Mouse (Mus musculus) megakaryocyte-erythroid progenitor cell, adult 5-6 weeks (primary cell): ENCODE measurements around the gene Tpcn1. TPM values are rescaled to one million over a fixed set of nuclear protein-coding genes. Genes with fewer than 3 reads are reported as not detected.
A peak's percentile ranks its signal among the peaks of the same experiment; 100 is the strongest.

Source experiments
- ATAC-seq: replicated peaks from 2 replicates; pipeline ENCODE4 v1.8.0; 2016; ENCODE audit warnings: mild to moderate bottlenecking, inconsistent platforms; ENCODE audit not compliant: severe bottlenecking, poor library complexity, low FRiP score, low TSS enrichment
- total RNA-seq, 2 experiments: library from RNA; stranded (forward) in 1 of 2; stranded (reverse) in 1 of 2; fragments of 200-1000, 215-1000 nt in 1 of 2; fragments of >200 nt in 1 of 2; fragmentation: Nextera tagmentation in 1 of 2; gene quantifications; 2 replicates each; pipeline ENCODE4 v1.2.3; 2014 to 2017

The Tpcn1 gene
- total RNA-seq, 2 experiments from 2014 or later = 19.1 to 84.7 TPM

- no peak for ATAC-seq
Observed at GRCm38 (mm10) chr5:120611416-120611815, 22.9 kb upstream of the Tpcn1 start.

- ATAC-seq = no peak
Observed at GRCm38 (mm10) chr5:120610906-120611305, 22.4 kb upstream of the Tpcn1 start.

DNA sequence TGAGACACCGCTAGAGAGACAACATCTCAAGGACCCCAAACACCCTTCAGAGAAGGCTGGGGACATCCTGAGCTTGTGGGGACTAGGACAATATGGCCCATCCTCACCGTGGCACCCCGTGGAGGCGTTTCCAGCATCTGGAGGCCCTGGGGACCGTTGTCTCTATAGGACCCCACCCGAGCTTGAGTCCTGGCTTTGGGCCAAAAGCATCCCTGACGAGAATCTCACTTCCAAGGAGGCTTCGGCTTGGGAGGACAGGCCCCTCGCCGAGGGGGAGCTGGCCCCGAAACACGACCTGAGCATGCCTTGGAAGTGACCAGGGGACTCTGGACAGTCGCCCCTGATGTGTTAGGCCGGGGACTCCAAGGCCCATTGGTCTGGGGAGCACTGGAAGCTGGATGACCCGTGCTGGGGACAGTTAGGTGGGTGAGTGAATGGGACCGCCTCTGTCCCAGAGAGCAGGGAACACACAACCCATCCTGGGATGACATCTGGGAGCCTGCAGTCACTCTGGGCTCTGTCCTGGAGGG lies 20.8 kb upstream of the Tpcn1 start:
- no peak for ATAC-seq

DNA sequence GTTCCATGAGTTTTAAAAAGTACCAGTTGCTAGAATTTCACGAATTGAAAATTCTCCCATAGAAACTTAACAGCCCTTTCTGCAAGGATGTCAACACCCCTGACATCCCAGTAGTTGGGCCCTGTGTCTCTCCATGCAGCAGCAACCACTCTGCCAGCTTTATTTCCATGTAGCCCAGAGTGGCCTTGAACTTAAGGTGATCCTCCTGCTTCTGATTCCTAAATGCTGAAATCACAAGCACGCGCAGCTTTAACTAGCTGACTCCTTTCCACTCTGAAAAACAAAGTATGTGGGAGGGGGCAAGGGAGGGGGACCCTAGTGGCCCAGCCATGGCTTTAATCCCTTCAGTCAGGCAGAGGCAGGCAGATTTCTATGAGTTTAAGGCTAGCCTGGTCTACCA lies 18.9 kb upstream of the Tpcn1 start:
- no peak for ATAC-seq

DNA sequence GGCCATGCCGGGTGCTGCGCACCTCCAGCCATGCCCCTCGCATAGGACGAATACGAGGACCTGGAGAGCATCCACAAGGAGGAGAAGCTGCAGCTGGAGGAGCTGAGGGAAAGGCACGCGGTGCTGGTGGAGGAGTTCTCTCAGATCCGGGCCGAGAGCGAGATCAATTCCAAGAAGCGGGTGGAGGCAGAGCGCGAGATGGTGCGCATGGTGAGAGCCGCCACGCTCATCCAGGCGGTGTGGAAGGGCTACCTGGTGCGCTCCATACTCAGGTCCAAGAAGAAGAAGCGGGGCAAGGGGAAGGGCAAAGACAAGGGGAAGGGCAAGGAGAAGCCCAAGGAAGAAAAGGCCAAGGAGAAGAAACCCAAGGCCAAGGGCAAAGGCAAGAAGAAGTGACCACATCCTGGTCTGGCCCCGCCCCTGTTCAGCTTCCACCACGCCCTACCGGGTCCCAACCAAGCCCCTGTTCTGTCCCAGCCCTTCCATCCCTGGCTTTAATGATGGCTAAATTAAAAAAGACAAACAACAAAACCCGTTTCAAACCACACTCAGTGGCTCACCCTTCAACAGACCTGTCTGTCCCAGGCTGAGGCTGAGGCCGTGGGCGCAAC lies 18.2 kb upstream of the Tpcn1 start:
- no peak for ATAC-seq

DNA sequence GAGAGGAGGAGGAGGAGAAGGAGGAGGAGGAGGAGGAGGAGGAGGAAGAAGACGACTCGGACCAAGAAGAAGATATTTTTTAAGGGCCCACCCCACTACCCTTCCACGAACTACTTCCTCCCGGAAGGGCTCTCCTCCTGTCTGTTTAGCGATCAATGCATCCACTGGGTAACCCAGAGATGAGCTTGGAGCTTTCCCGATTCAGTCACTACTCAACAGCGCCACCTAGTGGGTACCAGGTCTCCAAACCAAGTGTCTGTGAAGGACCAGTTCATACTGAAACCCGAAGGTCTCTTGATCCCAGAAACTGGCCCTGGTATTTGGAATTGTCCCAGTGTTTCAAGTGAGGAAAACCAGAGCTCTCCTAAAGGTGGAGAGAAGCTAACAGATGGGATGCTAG lies 17.2 kb upstream of the Tpcn1 start:
- ATAC-seq = peak; percentile 60

- ATAC-seq = no peak
Observed at GRCm38 (mm10) chr5:120605241-120605661, 16.8 kb upstream of the Tpcn1 start.

- ATAC-seq = no peak
Observed at GRCm38 (mm10) chr5:120604839-120605238, 16.4 kb upstream of the Tpcn1 start.

DNA sequence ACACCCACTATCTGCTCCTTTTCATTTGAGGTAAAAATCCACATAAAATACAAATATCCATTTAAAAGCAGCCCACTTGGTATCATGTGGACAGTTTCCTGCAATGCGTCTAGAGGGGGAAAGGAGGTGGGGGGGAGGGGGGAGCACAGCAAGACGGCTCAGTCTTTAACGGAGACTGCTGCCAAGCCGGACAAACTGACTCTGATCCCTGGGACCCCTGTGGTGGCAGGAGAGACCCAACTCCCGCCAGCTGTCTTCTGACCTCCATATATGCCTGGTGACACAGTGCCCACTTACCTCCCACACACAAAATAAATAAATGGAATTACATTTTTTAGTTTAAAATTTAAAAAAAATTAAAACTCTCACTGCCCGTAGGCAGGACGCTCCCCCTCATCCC lies 15.0 kb upstream of the Tpcn1 start:
- no peak for ATAC-seq

DNA sequence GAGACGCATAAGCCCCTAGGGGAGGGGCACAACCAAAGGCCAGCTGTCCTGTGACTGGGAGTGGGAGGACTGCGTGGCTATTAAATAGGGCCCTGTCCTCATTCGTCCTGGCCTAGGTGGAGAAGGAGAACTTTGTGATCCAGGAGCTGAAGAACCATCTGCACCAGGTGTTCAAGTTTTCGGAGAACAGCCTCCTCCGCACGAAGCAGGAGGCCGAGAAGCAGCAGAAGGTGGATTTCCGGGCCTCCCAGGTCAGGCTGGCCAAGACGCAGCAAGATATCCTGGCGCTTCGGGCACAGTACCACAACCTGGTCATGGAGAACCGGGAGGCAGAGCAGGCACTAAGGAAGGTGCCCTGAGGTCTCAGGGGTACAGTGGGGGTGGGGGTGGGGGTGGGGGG lies 13.7 kb upstream of the Tpcn1 start:
- ATAC-seq = no peak

DNA sequence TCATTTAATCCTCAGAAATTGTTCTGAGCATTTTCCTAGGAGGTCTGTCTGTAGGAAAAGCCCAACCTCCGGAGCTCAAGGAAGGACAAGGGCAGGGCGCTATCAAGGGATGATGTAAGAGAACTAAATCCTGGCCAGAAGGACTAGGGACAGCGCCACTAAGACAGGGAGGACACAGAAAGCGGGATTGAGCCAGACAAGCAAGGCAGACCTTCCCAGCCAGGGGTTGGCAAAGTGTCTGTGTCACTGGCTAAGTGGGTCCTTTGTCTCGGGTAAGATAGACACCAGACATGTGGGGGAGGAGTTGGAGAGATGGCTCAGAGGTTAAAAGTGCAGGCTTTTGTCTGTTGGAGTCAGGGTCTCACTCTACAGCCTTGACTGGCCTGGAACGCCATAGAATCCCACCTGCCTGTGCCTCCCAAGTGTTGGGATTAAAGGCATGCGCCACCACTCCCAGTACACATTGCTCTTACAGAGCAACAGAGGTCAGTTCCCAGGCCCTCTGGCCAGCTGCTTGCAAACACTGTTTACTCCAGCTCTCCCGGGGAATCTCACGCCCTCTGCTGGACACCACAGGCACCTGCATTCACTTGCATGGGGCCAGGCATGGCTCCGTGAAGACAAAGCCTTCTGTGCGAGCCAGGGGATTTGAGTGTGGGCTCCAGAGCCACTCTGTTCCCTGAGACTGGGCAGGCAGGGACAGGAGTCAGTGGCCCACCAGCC lies 12.6 kb upstream of the Tpcn1 start:
- peak; percentile 24; the same call in 1 of the 2 replicates for ATAC-seq

DNA sequence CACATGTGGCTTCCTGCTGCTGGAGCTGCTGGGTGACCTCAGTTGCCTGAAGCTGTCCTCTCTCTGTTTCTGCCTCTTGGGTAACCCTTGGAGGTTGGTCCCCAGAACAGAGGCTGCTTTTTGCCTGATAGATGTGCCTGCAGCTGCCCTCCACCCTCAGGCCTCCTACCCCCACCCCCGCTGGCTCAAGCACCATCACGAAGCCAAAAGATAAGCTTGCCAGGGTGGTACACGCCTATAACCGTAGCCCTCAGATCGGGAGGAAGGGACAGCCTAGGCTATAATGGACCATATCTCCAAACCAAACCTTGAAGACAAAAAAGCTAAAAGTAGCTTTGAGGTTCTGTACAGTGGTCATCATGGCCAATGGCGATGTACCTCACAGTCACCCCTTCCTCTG lies 11.2 kb upstream of the Tpcn1 start:
- ATAC-seq = peak; percentile 84

DNA sequence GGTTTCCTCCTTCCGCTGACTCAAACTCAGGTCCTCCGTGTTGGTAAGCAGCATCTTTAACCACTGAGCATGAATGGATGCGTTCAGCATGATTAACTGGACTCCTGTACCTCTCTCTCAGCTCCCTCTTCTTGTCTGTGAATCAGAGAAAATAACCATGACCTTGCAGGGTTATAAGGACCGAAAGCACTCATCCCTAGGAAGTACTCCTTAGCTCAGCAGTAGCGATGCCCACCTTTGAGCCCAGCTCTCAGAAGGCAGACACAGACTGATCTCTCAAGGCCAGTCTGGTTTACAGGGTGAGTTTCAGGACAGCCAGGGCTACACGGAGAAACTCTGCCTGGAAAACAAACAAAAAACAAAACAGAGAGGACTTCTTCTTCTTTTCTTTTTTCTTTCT lies 6.0 kb upstream of the Tpcn1 start:
- ATAC-seq = no peak

GRCm38 (mm10) chr5:120592141-120592540 lies 3.7 kb upstream of the Tpcn1 start:
- ATAC-seq = no peak

GRCm38 (mm10) chr5:120590356-120591010 lies 2.0 kb upstream of the Tpcn1 start:
- no peak for ATAC-seq

- ATAC-seq = 0 out of 2 replicates have a peak, but pooled peaks have one; percentile 0
Observed at GRCm38 (mm10) chr5:120587940-120588568, 419 bp downstream of the Tpcn1 start.

GRCm38 (mm10) chr5:120587616-120587926 lies 902 bp downstream of the Tpcn1 start:
- ATAC-seq = peak; percentile 39

- peak; percentile 35 for ATAC-seq
Observed at GRCm38 (mm10) chr5:120586741-120587615, 1.5 kb downstream of the Tpcn1 start.

- ATAC-seq = no peak
Observed at GRCm38 (mm10) chr5:120584968-120585367, 3.5 kb downstream of the Tpcn1 start.
